Mouse (Mus musculus) limb, embryonic 14.5 days (tissue): Measurements from ENCODE around the gene Arhgef25. TPM values are rescaled to one million over a fixed set of nuclear protein-coding genes. Genes with fewer than 3 reads are reported as not detected.

Experiments used
- ATAC-seq: fragments of 200-750 bp; cut with Nextera tagmentation; 2 replicates; pipeline ENCODE4 v1.8.0; 2017; ENCODE audit warnings: low read depth, moderate number of reproducible peaks, moderate TSS enrichment; ENCODE audit not compliant: low FRiP score
- DNase-seq: peaks from one replicate; pipeline ENCODE4 v3.0.0-alpha.2; 2015; ENCODE audit warnings: low spot score
- H3K27ac ChIP-seq: fragments of 300-500 bp; sonication (generic); replicated peaks from 2 replicates; pipeline ENCODE4 v1.5.1; 2014; ENCODE audit warnings: low read depth, mild to moderate bottlenecking, low read length, moderate library complexity, mixed read lengths
- H3K27me3 ChIP-seq: fragments of 300-500 bp; sonication (generic); 2 replicates; pipeline ENCODE4 v1.6.1; 2014; ENCODE audit warnings: low read length, mixed read lengths; ENCODE audit not compliant: control insufficient read depth, insufficient read depth
- H3K36me3 ChIP-seq: fragments of 300-500 bp; sonication (generic); 2 replicates; pipeline ENCODE4 v1.6.1; 2014; ENCODE audit warnings: mild to moderate bottlenecking, low read length, moderate library complexity, mixed read lengths; ENCODE audit not compliant: control insufficient read depth, insufficient read depth
- H3K4me1 ChIP-seq: fragments of 300-500 bp; sonication (generic); 2 replicates; pipeline ENCODE4 v1.6.1; 2014; ENCODE audit warnings: antibody characterized with exemption, low read length, mixed read lengths; ENCODE audit not compliant: control insufficient read depth, insufficient read depth
- H3K4me2 ChIP-seq: fragments of 300-500 bp; sonication (generic); replicated peaks from 2 replicates; pipeline ENCODE4 v1.6.1; 2014; ENCODE audit warnings: low read depth, mild to moderate bottlenecking, low read length, moderate library complexity; ENCODE audit not compliant: severe bottlenecking
- H3K4me3 ChIP-seq: fragments of 300-500 bp; sonication (generic); replicated peaks from 2 replicates; pipeline ENCODE4 v1.5.1; 2014; ENCODE audit warnings: low read length
- H3K9ac ChIP-seq: fragments of 300-500 bp; sonication (generic); 2 replicates; pipeline ENCODE4 v1.6.1; 2014; ENCODE audit warnings: mild to moderate bottlenecking, low read depth, low read length, moderate library complexity; ENCODE audit not compliant: severe bottlenecking
- H3K9me3 ChIP-seq: fragments of 300-500 bp; sonication (generic); 2 replicates; pipeline ENCODE4 v1.6.1; 2016; ENCODE audit warnings: low read length; ENCODE audit not compliant: control insufficient read depth
- POLR2A ChIP-seq: fragments of 200-500 bp; IDR thresholded peaks from 2 replicates; pipeline ENCODE4 v1.8.0; 2012; ENCODE audit warnings: inconsistent platforms, mild to moderate bottlenecking, moderate library complexity, borderline replicate concordance; ENCODE audit not compliant: insufficient read depth, insufficient read length; ENCODE audit errors: extremely low read depth
- WGBS: fragments of 180-500 bp; shearing (Covaris S2); extraction: QIAGEN DNeasy Blood & Tissue Kit; methylation state at CpG from one replicate; pipeline ENCODE4 v1.1.7; 2014; 5-methylcytosine and 5-hydroxymethylcytosine counted together
- polyA plus RNA-seq, 2 experiments: library from polyadenylated mRNA; depleted of rRNA in 1 of 2; stranded (reverse) in 1 of 2; unstranded in 1 of 2; fragments of >200 nt; fragmentation: Nextera tagmentation in 1 of 2; extraction: Ambion mirVana in 1 of 2; gene quantifications; 2 replicates each; pipeline versions ENCODE4 v1.2.1 to v1.2.3; 2012 to 2014

The Arhgef25 gene
- polyA plus RNA-seq, 2 experiments, result 86.8 to 228 TPM

GRCm38 (mm10) chr10:127144536-127144935 lies 45.3 kb downstream of the Arhgef25 start:
- Histone ChIP-seq H3K36me3 (no peaks in the 10 kb centered on the region), H3K4me2 (no peak overlapping the region), H3K9ac (no peak overlapping the region), H3K9me3 (no peaks in the 10 kb centered on the region), H3K4me3 (no peak overlapping the region), H3K27me3 (no peaks in the 10 kb centered on the region), H3K4me1 (no peaks in the 10 kb centered on the region), H3K27ac (no peak overlapping the region)
- TF ChIP-seq POLR2A, result no peak
- DNase-seq (no peak), ATAC-seq (no peak)
- 91% methylated on average over 7 of the region's 7 CpGs for WGBS

GRCm38 (mm10) chr10:127143228-127143627 lies 46.7 kb downstream of the Arhgef25 start:
- H3K4me2 ChIP-seq, result no peak overlapping the region
- 79% methylated on average over 8 of the region's 8 CpGs for WGBS
- no peaks in the 10 kb centered on the region for H3K36me3 ChIP-seq
- no peak for DNase-seq
- H3K4me1 ChIP-seq, result no peaks in the 10 kb centered on the region
- no peak for TF ChIP-seq POLR2A
- no peak overlapping the region for H3K9ac ChIP-seq
- no peaks in the 10 kb centered on the region for H3K27me3 ChIP-seq
- no peak overlapping the region for H3K27ac ChIP-seq
- no peaks in the 10 kb centered on the region for H3K9me3 ChIP-seq
- no peak overlapping the region for H3K4me3 ChIP-seq
- ATAC-seq, result no peak

- DNase-seq, result no peak
- Histone ChIP-seq H3K4me1 (no peaks in the 10 kb centered on the region), H3K36me3 (no peaks in the 10 kb centered on the region), H3K4me2 (no peak overlapping the region), H3K27me3 (no peaks in the 10 kb centered on the region), H3K9me3 (no peaks in the 10 kb centered on the region), H3K4me3 (no peak overlapping the region), H3K9ac (no peak overlapping the region), H3K27ac (no peak overlapping the region)
- no peak for ATAC-seq
- 76% methylated on average over 8 of the region's 8 CpGs for WGBS
- no peak for TF ChIP-seq POLR2A
Observed at GRCm38 (mm10) chr10:127141500-127141899, 48.4 kb downstream of the Arhgef25 start.

GRCm38 (mm10) chr10:127140971-127141370 lies 48.9 kb downstream of the Arhgef25 start:
- no peaks in the 10 kb centered on the region for H3K4me1 ChIP-seq
- H3K4me3 ChIP-seq, result no peak overlapping the region
- no peak for TF ChIP-seq POLR2A
- no peaks in the 10 kb centered on the region for H3K9me3 ChIP-seq
- H3K4me2 ChIP-seq, result no peak overlapping the region
- ATAC-seq (no peak), DNase-seq (no peak)
- WGBS, result 82% methylated on average over 11 of the region's 11 CpGs
- no peak overlapping the region for H3K9ac ChIP-seq
- H3K27ac ChIP-seq, result no peak overlapping the region
- H3K36me3 ChIP-seq, result no peaks in the 10 kb centered on the region
- H3K27me3 ChIP-seq, result no peaks in the 10 kb centered on the region

- Histone ChIP-seq H3K36me3 (no peaks in the 10 kb centered on the region), H3K9ac (no peak overlapping the region), H3K4me3 (no peak overlapping the region), H3K4me2 (no peak overlapping the region), H3K9me3 (no peaks in the 10 kb centered on the region), H3K4me1 (no peaks in the 10 kb centered on the region), H3K27ac (no peak overlapping the region), H3K27me3 (no peaks in the 10 kb centered on the region)
- ATAC-seq (no peak), DNase-seq (no peak)
- TF ChIP-seq POLR2A, result no peak
- WGBS, result 80% methylated on average over 18 of the region's 18 CpGs
Observed at GRCm38 (mm10) chr10:127138328-127139141, 51.3 kb downstream of the Arhgef25 start.
